Mouse (Mus musculus): Measurements from ENCODE around the gene Eya3. TPM values are rescaled to one million over a fixed set of nuclear protein-coding genes. Genes with fewer than 3 reads are reported as not detected.
"Not testable (repeated sequence)": the region's sequence is repeated elsewhere in the genome, so short reads cannot be mapped to it uniquely, and the experiment has no call there.

Eya3 gene
- polyA plus RNA-seq, 1 experiment, result 78.7 TPM

GRCm38 (mm10) chr4:132600465-132600864, 38.3 kb upstream of the Eya3 start:
- Histone ChIP-seq H3K9ac (ENCODE audit: low read depth, poor library complexity, severe bottlenecking) (no peak overlapping the region), H3K4me3 (ENCODE audit: low read depth, low read length) (no peak overlapping the region), H3K9me3 (replicated peaks; ENCODE audit: control insufficient read depth, insufficient read depth, low read length, poor library complexity, severe bottlenecking) (no peaks in the 10 kb centered on the region), H3K27me3 (ENCODE audit: control insufficient read depth, insufficient read depth, low read length, poor library complexity, severe bottlenecking) (no peaks in the 10 kb centered on the region), H3K4me1 (ENCODE audit: control insufficient read depth, insufficient read depth, low read length) (no peaks in the 10 kb centered on the region), H3K36me3 (ENCODE audit: control insufficient read depth, insufficient read depth, low read length, poor library complexity, severe bottlenecking) (no peaks in the 10 kb centered on the region), H3K27ac (ENCODE audit: insufficient read depth, low read length) (no peak overlapping the region)
- TF ChIP-seq EP300 (IDR thresholded peaks at IDR 0.05; ENCODE audit: insufficient read depth, low read depth, low read length) (no peak), POLR2A (IDR thresholded peaks at IDR 0.05; ENCODE audit: insufficient read depth, low read length) (no peak), CTCF (IDR thresholded peaks at IDR 0.05; ENCODE audit: low read depth, low read length) (no peak)

- not testable (repeated sequence) for H3K9ac ChIP-seq (ENCODE audit: low read depth, poor library complexity, severe bottlenecking); H3K36me3 ChIP-seq (ENCODE audit: control insufficient read depth, insufficient read depth, low read length, poor library complexity, severe bottlenecking); H3K4me1 ChIP-seq (ENCODE audit: control insufficient read depth, insufficient read depth, low read length); H3K4me3 ChIP-seq (ENCODE audit: low read depth, low read length); H3K27ac ChIP-seq (ENCODE audit: insufficient read depth, low read length); H3K27me3 ChIP-seq (ENCODE audit: control insufficient read depth, insufficient read depth, low read length, poor library complexity, severe bottlenecking); H3K9me3 ChIP-seq (replicated peaks; ENCODE audit: control insufficient read depth, insufficient read depth, low read length, poor library complexity, severe bottlenecking)
Observed at GRCm38 (mm10) chr4:132601242-132601641, 37.5 kb upstream of the Eya3 start.

GRCm38 (mm10) chr4:132603468-132603867, 35.3 kb upstream of the Eya3 start:
- H3K36me3 ChIP-seq (ENCODE audit: control insufficient read depth, insufficient read depth, low read length, poor library complexity, severe bottlenecking), result no peaks in the 10 kb centered on the region

GRCm38 (mm10) chr4:132605816-132606215, 33.0 kb upstream of the Eya3 start:
- H3K9ac ChIP-seq (ENCODE audit: low read depth, poor library complexity, severe bottlenecking), result no peak overlapping the region
- TF ChIP-seq EP300 (IDR thresholded peaks at IDR 0.05; ENCODE audit: insufficient read depth, low read depth, low read length) (no peak), CTCF (IDR thresholded peaks at IDR 0.05; ENCODE audit: low read depth, low read length) (no peak), POLR2A (IDR thresholded peaks at IDR 0.05; ENCODE audit: insufficient read depth, low read length) (no peak)
- H3K27ac ChIP-seq (ENCODE audit: insufficient read depth, low read length), result no peak overlapping the region
- H3K4me3 ChIP-seq (ENCODE audit: low read depth, low read length), result no peak overlapping the region
- no peaks in the 10 kb centered on the region for H3K36me3 ChIP-seq (ENCODE audit: control insufficient read depth, insufficient read depth, low read length, poor library complexity, severe bottlenecking)
- H3K4me1 ChIP-seq (ENCODE audit: control insufficient read depth, insufficient read depth, low read length), result no peaks in the 10 kb centered on the region
- no peaks in the 10 kb centered on the region for H3K9me3 ChIP-seq (replicated peaks; ENCODE audit: control insufficient read depth, insufficient read depth, low read length, poor library complexity, severe bottlenecking)
- no peaks in the 10 kb centered on the region for H3K27me3 ChIP-seq (ENCODE audit: control insufficient read depth, insufficient read depth, low read length, poor library complexity, severe bottlenecking)

More at GRCm38 (mm10) chr4:132603468-132603867, 35.3 kb upstream of the Eya3 start:
- TF ChIP-seq CTCF (IDR thresholded peaks at IDR 0.05; ENCODE audit: low read depth, low read length), result no peak
- Histone ChIP-seq H3K27ac (ENCODE audit: insufficient read depth, low read length) (no peak overlapping the region), H3K4me3 (ENCODE audit: low read depth, low read length) (no peak overlapping the region), H3K27me3 (ENCODE audit: control insufficient read depth, insufficient read depth, low read length, poor library complexity, severe bottlenecking) (no peaks in the 10 kb centered on the region), H3K9me3 (replicated peaks; ENCODE audit: control insufficient read depth, insufficient read depth, low read length, poor library complexity, severe bottlenecking) (no peaks in the 10 kb centered on the region), H3K9ac (ENCODE audit: low read depth, poor library complexity, severe bottlenecking) (no peak overlapping the region), H3K4me1 (ENCODE audit: control insufficient read depth, insufficient read depth, low read length) (no peaks in the 10 kb centered on the region)

GRCm38 (mm10) chr4:132608147-132608546, 30.6 kb upstream of the Eya3 start:
- no peak overlapping the region for H3K27ac ChIP-seq (ENCODE audit: insufficient read depth, low read length)
- no peak for TF ChIP-seq CTCF (IDR thresholded peaks at IDR 0.05; ENCODE audit: low read depth, low read length)
- TF ChIP-seq POLR2A (IDR thresholded peaks at IDR 0.05; ENCODE audit: insufficient read depth, low read length), result no peak
- no peak for TF ChIP-seq EP300 (IDR thresholded peaks at IDR 0.05; ENCODE audit: insufficient read depth, low read depth, low read length)
- no peak overlapping the region for H3K4me3 ChIP-seq (ENCODE audit: low read depth, low read length)
- H3K36me3 ChIP-seq (ENCODE audit: control insufficient read depth, insufficient read depth, low read length, poor library complexity, severe bottlenecking), result no peaks in the 10 kb centered on the region
- no peaks in the 10 kb centered on the region for H3K4me1 ChIP-seq (ENCODE audit: control insufficient read depth, insufficient read depth, low read length)
- H3K9ac ChIP-seq (ENCODE audit: low read depth, poor library complexity, severe bottlenecking), result no peak overlapping the region
- no peaks in the 10 kb centered on the region for H3K27me3 ChIP-seq (ENCODE audit: control insufficient read depth, insufficient read depth, low read length, poor library complexity, severe bottlenecking)
- no peaks in the 10 kb centered on the region for H3K9me3 ChIP-seq (replicated peaks; ENCODE audit: control insufficient read depth, insufficient read depth, low read length, poor library complexity, severe bottlenecking)

- TF ChIP-seq EP300 (IDR thresholded peaks at IDR 0.05; ENCODE audit: insufficient read depth, low read depth, low read length), result no peak
- TF ChIP-seq POLR2A (IDR thresholded peaks at IDR 0.05; ENCODE audit: insufficient read depth, low read length), result no peak
- TF ChIP-seq CTCF (IDR thresholded peaks at IDR 0.05; ENCODE audit: low read depth, low read length), result no peak
Observed at GRCm38 (mm10) chr4:132610301-132610984, 28.3 kb upstream of the Eya3 start.

More at GRCm38 (mm10) chr4:132610301-132610984, 28.3 kb upstream of the Eya3 start:
- Histone ChIP-seq H3K9ac (ENCODE audit: low read depth, poor library complexity, severe bottlenecking) (no peak overlapping the region), H3K36me3 (ENCODE audit: control insufficient read depth, insufficient read depth, low read length, poor library complexity, severe bottlenecking) (no peaks in the 10 kb centered on the region), H3K27ac (ENCODE audit: insufficient read depth, low read length) (no peak overlapping the region), H3K9me3 (replicated peaks; ENCODE audit: control insufficient read depth, insufficient read depth, low read length, poor library complexity, severe bottlenecking) (peaks cover 7% of the 10 kb centered on the region), H3K4me3 (ENCODE audit: low read depth, low read length) (no peak overlapping the region), H3K4me1 (ENCODE audit: control insufficient read depth, insufficient read depth, low read length) (no peaks in the 10 kb centered on the region), H3K27me3 (ENCODE audit: control insufficient read depth, insufficient read depth, low read length, poor library complexity, severe bottlenecking) (no peaks in the 10 kb centered on the region)
